Mouse (Mus musculus) liver, embryonic 14.5 days (tissue): ENCODE measurements around the gene Brms1. TPM values are rescaled to one million over a fixed set of nuclear protein-coding genes. Genes with fewer than 3 reads are reported as not detected.
"Not testable (repeated sequence)": the region's sequence is repeated elsewhere in the genome, so short reads cannot be mapped to it uniquely, and the experiment has no call there.

ENCODE experiments used
- ATAC-seq: fragments of 200-750 bp; cut with Nextera tagmentation; 2 replicates; pipeline ENCODE4 v1.8.0; 2017; ENCODE audit warnings: moderate number of reproducible peaks, mild to moderate bottlenecking, moderate library complexity; ENCODE audit not compliant: insufficient read depth
- DNase-seq, 3 experiments: peaks; one replicate each; pipeline ENCODE4 v3.0.0-alpha.2; 2012 to 2013; ENCODE audit warnings: low read depth in 3 of 3, low spot score in 3 of 3
- H3K27ac ChIP-seq: fragments of 300-500 bp; sonication (generic); 2 replicates; pipeline ENCODE4 v1.5.1; 2014; ENCODE audit warnings: moderate library complexity, mild to moderate bottlenecking, control low read depth, inconsistent platforms
- H3K27me3 ChIP-seq: fragments of 300-500 bp; sonication (generic); 2 replicates; pipeline ENCODE4 v1.6.1; 2014; ENCODE audit warnings: mild to moderate bottlenecking, low read length, moderate library complexity; ENCODE audit not compliant: control insufficient read depth, insufficient read depth
- H3K36me3 ChIP-seq: fragments of 300-500 bp; sonication (generic); replicated peaks from 2 replicates; pipeline ENCODE4 v1.6.1; 2014; ENCODE audit warnings: low read depth; ENCODE audit not compliant: control insufficient read depth, insufficient read depth
- H3K4me1 ChIP-seq, 2 experiments: fragments of 200-500 bp in 1 of 2; fragments of 300-500 bp in 1 of 2; sonication (generic) in 1 of 2; replicated peaks; 2 replicates each; pipeline ENCODE4 v1.6.1; 2012 to 2014; ENCODE audit warnings: antibody characterized with exemption in 1 of 2, inconsistent platforms in 1 of 2, low read length in 1 of 2; ENCODE audit not compliant: control insufficient read depth in 2 of 2, insufficient read depth in 2 of 2
- H3K4me2 ChIP-seq: fragments of 300-500 bp; sonication (generic); 2 replicates; pipeline ENCODE4 v1.6.1; 2014; ENCODE audit warnings: low read depth, mild to moderate bottlenecking, control low read depth, moderate library complexity
- H3K4me3 ChIP-seq, 2 experiments: fragments of 200-500 bp in 1 of 2; fragments of 300-500 bp in 1 of 2; sonication (generic) in 1 of 2; 2 replicates each; pipeline ENCODE4 v1.5.1; 2012 to 2014; ENCODE audit warnings: low read depth in 2 of 2, low read length in 2 of 2, mild to moderate bottlenecking in 2 of 2, control low read depth in 1 of 2, inconsistent platforms in 1 of 2, moderate library complexity in 1 of 2; ENCODE audit not compliant: insufficient read depth in 1 of 2
- H3K9ac ChIP-seq: fragments of 300-500 bp; sonication (generic); replicated peaks from 2 replicates; pipeline ENCODE4 v1.6.1; 2014; ENCODE audit warnings: mild to moderate bottlenecking, control low read depth, moderate library complexity
- H3K9me3 ChIP-seq: fragments of 300-500 bp; sonication (generic); 2 replicates; pipeline ENCODE4 v1.6.1; 2016; ENCODE audit warnings: low read length, mixed read lengths; ENCODE audit not compliant: control insufficient read depth
- CTCF ChIP-seq: IDR thresholded peaks from 2 replicates; pipeline ENCODE4 v1.5.1; 2016; ENCODE audit warnings: antibody characterized with exemption, low read depth, control low read depth
- EP300 ChIP-seq: IDR thresholded peaks from 2 replicates; pipeline ENCODE4 v1.6.1; 2016; ENCODE audit warnings: antibody characterized with exemption, low read depth
- WGBS: fragments of 180-500 bp; shearing (Covaris S2); extraction: QIAGEN DNeasy Blood & Tissue Kit; methylation state at CpG from one replicate; pipeline ENCODE4 v1.1.7; 2014; ENCODE audit not compliant: insufficient replicate concordance; 5-methylcytosine and 5-hydroxymethylcytosine counted together
- polyA plus RNA-seq, 2 experiments: library from polyadenylated mRNA; depleted of rRNA in 1 of 2; stranded (reverse) in 1 of 2; unstranded in 1 of 2; fragments of >200 nt; fragmentation: Nextera tagmentation in 1 of 2; extraction: Ambion mirVana in 1 of 2; gene quantifications; 2 replicates each; pipeline versions ENCODE4 v1.2.1 to v1.2.3; 2012 to 2014

Brms1 gene
- polyA plus RNA-seq, 2 experiments, result 19.9 to 26.4 TPM

- DNase-seq (no peak), ATAC-seq (no peak)
- no peak overlapping the region for H3K9ac ChIP-seq
- peaks cover 66% of the 10 kb centered on the region for H3K27me3 ChIP-seq
- no peak for TF ChIP-seq EP300
- TF ChIP-seq CTCF, result no peak
- H3K4me1 ChIP-seq, result peaks cover 10% of the 10 kb centered on the region in 2 experiments
- no peak overlapping the region; a peak in 1 of 4 replicates for H3K4me3 ChIP-seq
- H3K4me2 ChIP-seq, result no peak overlapping the region
- H3K9me3 ChIP-seq, result no peaks in the 10 kb centered on the region
- WGBS, result 39% methylated on average over 3 of the region's 3 CpGs
- H3K27ac ChIP-seq, result no peak overlapping the region
- no peaks in the 10 kb centered on the region for H3K36me3 ChIP-seq
These were observed 43.0 kb downstream of the Brms1 start for GRCm38 (mm10) chr19:5083961-5084833.

DNA sequence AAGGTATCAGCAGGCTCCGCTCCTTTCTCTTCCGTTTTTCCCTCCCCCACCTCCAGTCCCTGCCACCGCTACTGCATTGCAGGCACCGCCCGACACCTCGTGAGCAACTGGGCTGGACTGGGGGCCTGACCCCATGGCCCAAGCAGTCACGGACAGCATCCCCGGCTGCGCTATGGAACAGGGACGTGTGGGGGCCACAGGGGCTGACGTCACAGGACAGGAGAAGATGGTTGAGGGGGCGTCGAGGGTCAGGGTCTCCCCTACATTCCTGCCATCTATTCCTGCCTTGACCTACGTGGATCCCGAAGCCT is 43.6 kb downstream of the Brms1 start:
- DNase-seq, result no peak
- WGBS, result 3% methylated on average over 15 of the region's 15 CpGs
- ATAC-seq, result no peak
- Histone ChIP-seq H3K4me3 (peak overlapping the region in 1 of 2 experiments; percentile 55; a peak in 2 of 4 replicates), H3K9ac (no peak overlapping the region), H3K9me3 (no peaks in the 10 kb centered on the region), H3K36me3 (no peaks in the 10 kb centered on the region), H3K27me3 (peaks cover 65% of the 10 kb centered on the region), H3K4me2 (peak overlapping the region; percentile 75), H3K27ac (no peak overlapping the region), H3K4me1 (peaks cover 10% of the 10 kb centered on the region in 2 experiments)
- TF ChIP-seq CTCF, result no peak
- no peak for TF ChIP-seq EP300

GRCm38 (mm10) chr19:5085145-5085863 is 44.1 kb downstream of the Brms1 start, which contains the start of gene Tmem151a:
Gene Tmem151a (minus strand): TSS chr19:5085531.
- no peak for TF ChIP-seq CTCF
- no peak for TF ChIP-seq EP300
- H3K27me3 ChIP-seq, result peaks cover 62% of the 10 kb centered on the region
- DNase-seq (no peak), ATAC-seq (no peak)
- peaks cover 10% of the 10 kb centered on the region in 2 experiments for H3K4me1 ChIP-seq
- peak within 1 kb of the TSS; percentile 75 for H3K4me2 ChIP-seq
- no peak within 1 kb of the TSS for H3K9ac ChIP-seq
- WGBS, result 1% methylated on average over 69 of the region's 69 CpGs
- H3K4me3 ChIP-seq, result peak within 1 kb of the TSS; percentile 12 to 55; a peak in 3 of 4 replicates
- no peaks in the 10 kb centered on the region for H3K9me3 ChIP-seq
- H3K36me3 ChIP-seq, result no peaks in the 10 kb centered on the region
- H3K27ac ChIP-seq, result no peak within 1 kb of the TSS

DNA sequence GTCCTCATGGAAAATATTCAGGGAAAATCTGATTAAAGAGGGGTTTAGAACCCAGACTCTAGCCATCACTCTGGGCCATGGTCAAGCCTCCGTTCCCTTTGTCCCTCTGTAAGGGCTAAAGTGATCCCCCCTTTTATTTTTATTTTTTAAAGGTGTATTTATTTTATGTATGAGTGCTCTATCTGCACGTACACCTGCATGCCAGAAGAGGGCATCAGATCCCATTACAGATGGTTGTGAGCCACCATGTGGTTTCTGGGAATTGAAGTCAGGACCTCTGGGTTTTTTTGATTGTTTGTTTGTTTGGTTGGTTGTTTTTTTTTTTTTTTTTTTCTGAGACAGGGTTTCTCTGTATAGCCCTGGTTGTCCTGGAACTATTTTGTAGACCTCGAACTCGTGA is 45.4 kb downstream of the Brms1 start:
- WGBS, result 40% methylated on average over 4 of the region's 4 CpGs

More for the DNA sequence above, 45.4 kb downstream of the Brms1 start:
- H3K36me3 ChIP-seq, DNase-seq, H3K9ac ChIP-seq, H3K4me2 ChIP-seq, ATAC-seq, H3K27ac ChIP-seq, H3K9me3 ChIP-seq, H3K4me3 ChIP-seq: not testable (repeated sequence)
- peaks cover 50% of the 10 kb centered on the region for H3K27me3 ChIP-seq
- peaks cover 10% of the 10 kb centered on the region in 2 experiments for H3K4me1 ChIP-seq
- peak; percentile 34 for TF ChIP-seq CTCF
